Mouse (Mus musculus): ENCODE measurements at regions not wholly inside any gene's neighbourhood (a gene's known extent, or its start where the extent isn't known, plus 50 kb on each side); places are given as distances from the start of the nearest gene placed in this dataset.

- 51% methylated on average over 5 of the region's 5 CpGs for WGBS
- ATAC-seq (ENCODE audit: insufficient read depth, low FRiP score, low TSS enrichment) (no peak), DNase-seq (ENCODE audit: low spot score) (no peak)
- H3K4me3 ChIP-seq (ENCODE audit: low read depth, low read length) = no peak overlapping the region
- H3K4me1 ChIP-seq (ENCODE audit: control insufficient read depth, insufficient read depth, low read length) = no peaks in the 10 kb centered on the region
- no peak overlapping the region for H3K9ac ChIP-seq (ENCODE audit: low read length)
- no peak overlapping the region for H3K4me2 ChIP-seq (ENCODE audit: low read depth)
- no peaks in the 10 kb centered on the region for H3K27me3 ChIP-seq (ENCODE audit: control insufficient read depth, insufficient read depth, low read length)
- H3K9me3 ChIP-seq (ENCODE audit: control insufficient read depth, low read length) = no peaks in the 10 kb centered on the region
- no peaks in the 10 kb centered on the region for H3K36me3 ChIP-seq (ENCODE audit: control insufficient read depth, insufficient read depth, low read length)
- H3K27ac ChIP-seq (ENCODE audit: low read depth, low read length) = no peak overlapping the region
Measured at GRCm38 (mm10) chr1:83896650-83897049, 467.3 kb downstream of the Pid1 start.

DNA sequence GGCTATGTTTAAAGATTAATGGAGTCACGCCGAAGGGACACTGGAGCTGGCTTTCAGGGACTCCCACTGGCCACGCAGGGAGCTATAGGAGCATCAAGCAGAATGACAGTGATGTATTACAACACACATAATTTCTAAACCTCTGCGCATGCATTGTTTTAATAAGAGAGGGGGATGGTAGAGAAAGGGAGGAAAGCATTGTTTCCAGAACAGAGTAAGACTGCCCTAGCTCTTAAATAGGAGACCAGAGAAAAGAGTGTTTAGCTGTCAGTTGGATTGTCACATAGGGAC is 471.1 kb upstream of the Sphkap start:
- H3K27me3 ChIP-seq (ENCODE audit: control insufficient read depth, insufficient read depth, low read length) = no peaks in the 10 kb centered on the region
- H3K4me2 ChIP-seq (ENCODE audit: low read depth) = no peak overlapping the region
- ATAC-seq (ENCODE audit: insufficient read depth, low FRiP score, low TSS enrichment) = peak; percentile 69
- DNase-seq (ENCODE audit: low spot score) = no peak
- H3K9me3 ChIP-seq (ENCODE audit: control insufficient read depth, low read length) = no peaks in the 10 kb centered on the region
- H3K4me3 ChIP-seq (ENCODE audit: low read depth, low read length) = no peak overlapping the region
- H3K9ac ChIP-seq (ENCODE audit: low read length) = no peak overlapping the region
- H3K27ac ChIP-seq (ENCODE audit: low read depth, low read length) = no peak overlapping the region
- no peaks in the 10 kb centered on the region for H3K36me3 ChIP-seq (ENCODE audit: control insufficient read depth, insufficient read depth, low read length)
- 48% methylated on average over 4 of the region's 4 CpGs for WGBS
- H3K4me1 ChIP-seq (ENCODE audit: control insufficient read depth, insufficient read depth, low read length) = no peaks in the 10 kb centered on the region

DNA sequence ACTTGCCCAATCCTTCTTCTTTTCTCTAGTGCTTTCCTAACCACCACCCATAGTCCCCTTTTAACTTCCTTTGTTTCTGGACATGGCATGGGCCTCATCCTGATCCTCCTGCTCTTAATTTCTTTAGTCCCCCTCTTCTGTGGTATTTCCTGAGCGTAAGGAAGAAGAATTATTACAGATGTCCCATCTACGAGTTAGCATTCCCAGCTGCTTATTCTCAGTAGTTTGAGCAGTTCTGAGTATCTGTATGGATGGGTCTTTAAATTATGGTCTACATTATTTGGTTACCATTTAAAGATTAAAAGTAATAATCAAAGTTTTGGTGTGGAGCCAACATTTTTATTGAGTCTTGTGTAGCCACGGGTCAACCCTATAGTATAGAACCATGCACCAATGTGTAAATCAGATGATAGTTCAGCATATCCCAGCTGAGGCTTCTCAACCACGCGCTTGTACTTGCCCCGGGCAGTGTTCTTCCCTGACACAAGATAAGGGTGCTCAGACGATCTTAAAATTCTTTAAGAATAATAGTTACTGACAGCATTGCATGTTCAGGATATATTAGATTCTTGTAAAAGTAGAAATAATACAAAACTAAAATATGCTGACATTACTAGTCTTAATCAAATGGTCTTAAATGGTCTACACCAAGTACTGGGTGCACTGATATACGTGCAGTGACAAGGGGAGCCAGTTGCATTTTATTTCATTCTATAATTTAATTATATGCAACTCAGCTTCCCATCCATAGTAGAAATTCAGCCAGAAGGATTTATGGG is 470.5 kb upstream of the Sphkap start:
- Histone ChIP-seq H3K4me1 (ENCODE audit: control insufficient read depth, insufficient read depth, low read length) (no peaks in the 10 kb centered on the region), H3K9ac (ENCODE audit: low read length) (no peak overlapping the region), H3K27me3 (ENCODE audit: control insufficient read depth, insufficient read depth, low read length) (no peaks in the 10 kb centered on the region), H3K27ac (ENCODE audit: low read depth, low read length) (no peak overlapping the region), H3K9me3 (ENCODE audit: control insufficient read depth, low read length) (no peaks in the 10 kb centered on the region), H3K36me3 (ENCODE audit: control insufficient read depth, insufficient read depth, low read length) (no peaks in the 10 kb centered on the region), H3K4me2 (ENCODE audit: low read depth) (no peak overlapping the region), H3K4me3 (ENCODE audit: low read depth, low read length) (no peak overlapping the region)
- ATAC-seq (ENCODE audit: insufficient read depth, low FRiP score, low TSS enrichment) (peak; percentile 67; the same call in 1 of the 2 replicates), DNase-seq (ENCODE audit: low spot score) (no peak)
- WGBS = 70% methylated on average over 8 of the region's 8 CpGs

DNA sequence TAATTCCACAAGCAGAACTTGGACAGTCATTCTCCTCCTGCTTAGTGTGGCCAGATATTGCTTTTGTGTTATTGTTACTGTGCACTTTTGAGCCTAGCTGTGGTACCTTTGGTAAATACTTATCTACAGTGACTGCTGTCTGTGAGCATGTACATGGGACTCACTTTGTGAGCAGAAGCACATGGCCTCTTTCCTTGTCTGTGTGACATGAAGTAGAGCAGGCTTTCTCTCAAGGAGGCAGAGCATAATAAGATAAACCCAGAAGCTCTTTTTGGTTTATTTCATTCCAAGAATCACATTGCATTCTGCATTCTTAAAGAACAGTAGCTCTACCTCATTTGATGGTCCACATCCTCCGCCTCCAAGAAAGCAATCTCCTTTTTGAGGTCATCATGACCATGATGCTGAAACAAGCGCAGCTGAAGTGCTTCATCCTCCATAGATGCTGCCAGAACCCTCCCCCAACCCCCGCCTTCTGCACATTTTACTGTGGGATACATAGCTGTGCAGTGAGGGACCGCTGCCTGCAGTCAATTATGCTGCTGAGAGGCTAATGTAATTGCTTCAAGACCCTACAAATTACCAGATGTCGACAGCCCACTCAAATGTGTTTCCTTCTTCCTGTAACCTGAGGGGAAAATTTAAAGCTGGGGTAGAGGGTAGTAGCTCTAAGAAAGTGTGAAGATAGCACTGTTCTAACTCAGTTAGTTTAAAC is 463.0 kb upstream of the Sphkap start:
- Histone ChIP-seq H3K27ac (ENCODE audit: low read depth, low read length) (peak overlapping the region; percentile 36), H3K36me3 (ENCODE audit: control insufficient read depth, insufficient read depth, low read length) (no peaks in the 10 kb centered on the region), H3K9me3 (ENCODE audit: control insufficient read depth, low read length) (no peaks in the 10 kb centered on the region), H3K9ac (ENCODE audit: low read length) (no peak overlapping the region), H3K27me3 (ENCODE audit: control insufficient read depth, insufficient read depth, low read length) (no peaks in the 10 kb centered on the region), H3K4me2 (ENCODE audit: low read depth) (no peak overlapping the region), H3K4me3 (ENCODE audit: low read depth, low read length) (no peak overlapping the region), H3K4me1 (ENCODE audit: control insufficient read depth, insufficient read depth, low read length) (no peaks in the 10 kb centered on the region)
- ATAC-seq (ENCODE audit: insufficient read depth, low FRiP score, low TSS enrichment) (peak; percentile 65), DNase-seq (ENCODE audit: low spot score) (peak; percentile 59)
- WGBS = 47% methylated on average over 5 of the region's 5 CpGs

DNA sequence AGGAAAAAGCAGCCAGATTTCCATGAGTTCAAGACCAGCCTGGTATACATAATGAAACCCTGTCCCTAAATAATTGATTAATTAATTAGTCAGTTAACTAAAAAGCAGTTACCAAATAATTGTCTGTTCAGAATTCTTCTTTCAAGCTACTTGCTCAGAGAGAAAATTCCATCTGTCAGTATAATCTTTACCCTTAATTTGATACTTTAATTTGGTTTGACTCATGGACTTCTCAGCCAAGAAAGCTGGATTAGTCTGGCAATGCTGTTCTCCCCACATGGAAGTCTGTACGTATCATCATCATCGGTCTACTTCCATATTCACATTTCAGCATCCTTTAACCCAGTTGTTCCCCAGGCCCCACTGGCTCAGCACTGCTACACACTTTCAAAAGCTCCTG is 461.0 kb upstream of the Sphkap start:
- no peak for ATAC-seq (ENCODE audit: insufficient read depth, low FRiP score, low TSS enrichment)
- DNase-seq (ENCODE audit: low spot score) = no peak
- H3K27me3 ChIP-seq (ENCODE audit: control insufficient read depth, insufficient read depth, low read length) = no peaks in the 10 kb centered on the region
- H3K4me1 ChIP-seq (ENCODE audit: control insufficient read depth, insufficient read depth, low read length) = no peaks in the 10 kb centered on the region
- no peaks in the 10 kb centered on the region for H3K9me3 ChIP-seq (ENCODE audit: control insufficient read depth, low read length)
- WGBS = 93% methylated on average over 2 of the region's 2 CpGs
- H3K9ac ChIP-seq (ENCODE audit: low read length) = no peak overlapping the region
- H3K27ac ChIP-seq (ENCODE audit: low read depth, low read length) = no peak overlapping the region
- no peak overlapping the region for H3K4me2 ChIP-seq (ENCODE audit: low read depth)
- no peak overlapping the region for H3K4me3 ChIP-seq (ENCODE audit: low read depth, low read length)
- no peaks in the 10 kb centered on the region for H3K36me3 ChIP-seq (ENCODE audit: control insufficient read depth, insufficient read depth, low read length)

DNA sequence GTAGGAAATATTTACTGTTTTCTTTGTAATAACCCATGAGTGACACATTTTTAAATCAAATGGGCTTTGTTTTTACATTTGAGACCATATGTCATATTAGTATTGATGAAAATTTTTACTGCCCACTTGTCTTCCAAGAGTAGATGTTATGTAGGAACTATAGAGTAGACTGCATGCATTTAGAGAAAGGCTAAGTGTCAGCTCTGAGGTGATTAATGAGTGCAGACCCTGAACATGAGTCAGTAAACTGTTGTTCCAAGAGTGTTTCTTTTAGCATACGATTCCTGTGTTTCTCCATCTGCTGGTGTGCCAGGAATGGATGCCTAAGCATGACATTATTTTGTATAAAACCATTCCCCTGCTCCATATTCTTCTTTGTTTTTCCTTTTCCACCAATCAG is 454.5 kb upstream of the Sphkap start:
- ATAC-seq (ENCODE audit: insufficient read depth, low FRiP score, low TSS enrichment) = 0 out of 2 replicates have a peak, but pooled peaks have one; percentile 50

GRCm38 (mm10) chr1:83862128-83862527 is 454.1 kb upstream of the Sphkap start:
- H3K27ac ChIP-seq (ENCODE audit: low read depth, low read length) = no peak overlapping the region
- no peak overlapping the region for H3K9ac ChIP-seq (ENCODE audit: low read length)
- H3K4me3 ChIP-seq (ENCODE audit: low read depth, low read length) = no peak overlapping the region
- ATAC-seq (ENCODE audit: insufficient read depth, low FRiP score, low TSS enrichment) (peak; percentile 71; the same call in 1 of the 2 replicates), DNase-seq (ENCODE audit: low spot score) (peak; percentile 33)
- H3K36me3 ChIP-seq (ENCODE audit: control insufficient read depth, insufficient read depth, low read length) = no peaks in the 10 kb centered on the region
- WGBS = 72% methylated on average over 3 of the region's 3 CpGs
- no peak overlapping the region for H3K4me2 ChIP-seq (ENCODE audit: low read depth)
- H3K4me1 ChIP-seq (ENCODE audit: control insufficient read depth, insufficient read depth, low read length) = no peaks in the 10 kb centered on the region
- no peaks in the 10 kb centered on the region for H3K27me3 ChIP-seq (ENCODE audit: control insufficient read depth, insufficient read depth, low read length)
- H3K9me3 ChIP-seq (ENCODE audit: control insufficient read depth, low read length) = no peaks in the 10 kb centered on the region

More for the DNA sequence above, 454.5 kb upstream of the Sphkap start:
- Histone ChIP-seq H3K36me3 (ENCODE audit: control insufficient read depth, insufficient read depth, low read length) (no peaks in the 10 kb centered on the region), H3K4me3 (ENCODE audit: low read depth, low read length) (no peak overlapping the region), H3K9ac (ENCODE audit: low read length) (no peak overlapping the region), H3K27ac (ENCODE audit: low read depth, low read length) (0 out of 2 replicates have a peak overlapping the region, but pooled peaks have one; percentile 4), H3K27me3 (ENCODE audit: control insufficient read depth, insufficient read depth, low read length) (no peaks in the 10 kb centered on the region), H3K9me3 (ENCODE audit: control insufficient read depth, low read length) (no peaks in the 10 kb centered on the region), H3K4me1 (ENCODE audit: control insufficient read depth, insufficient read depth, low read length) (no peaks in the 10 kb centered on the region), H3K4me2 (ENCODE audit: low read depth) (no peak overlapping the region)
- WGBS = 56% methylated on average over 1 of the region's 1 CpGs
- DNase-seq (ENCODE audit: low spot score) = no peak

GRCm38 (mm10) chr1:83859732-83860424 is 451.9 kb upstream of the Sphkap start:
- H3K27me3 ChIP-seq (ENCODE audit: control insufficient read depth, insufficient read depth, low read length) = no peaks in the 10 kb centered on the region
- 90% methylated on average over 3 of the region's 3 CpGs for WGBS
- ATAC-seq (ENCODE audit: insufficient read depth, low FRiP score, low TSS enrichment) = no peak

More at GRCm38 (mm10) chr1:83859732-83860424, 451.9 kb upstream of the Sphkap start:
- Histone ChIP-seq H3K4me1 (ENCODE audit: control insufficient read depth, insufficient read depth, low read length) (no peaks in the 10 kb centered on the region), H3K4me3 (ENCODE audit: low read depth, low read length) (no peak overlapping the region), H3K9ac (ENCODE audit: low read length) (no peak overlapping the region), H3K9me3 (ENCODE audit: control insufficient read depth, low read length) (no peaks in the 10 kb centered on the region), H3K36me3 (ENCODE audit: control insufficient read depth, insufficient read depth, low read length) (no peaks in the 10 kb centered on the region), H3K27ac (ENCODE audit: low read depth, low read length) (no peak overlapping the region), H3K4me2 (ENCODE audit: low read depth) (no peak overlapping the region)
- no peak for DNase-seq (ENCODE audit: low spot score)

Data from neural tube, embryonic 11.5 days (tissue).